Mouse (Mus musculus) MEL (cell line): ENCODE measurements around the gene Tcn2.

Experiments used
- KAT2A ChIP-seq: conservative IDR thresholded peaks from 2 replicates; pipeline ENCODE4 v1.6.1; 2012; ENCODE audit warnings: low read depth, low read length, improper control_type of control experiment, inconsistent platforms
- MEF2A ChIP-seq: IDR thresholded peaks from 2 replicates; pipeline ENCODE4 v1.6.1; 2014; ENCODE audit warnings: low read depth, mild to moderate bottlenecking, inconsistent platforms, low read length, improper control_type of control experiment; ENCODE audit not compliant: poor library complexity, insufficient replicate concordance, severe bottlenecking; ENCODE audit errors: extremely low read depth
- POLR2A ChIP-seq, 2 experiments: IDR thresholded peaks; 2 replicates each; pipeline ENCODE4 v1.6.1; 2011 to 2012; ENCODE audit warnings: low read length in 2 of 2, mild to moderate bottlenecking in 2 of 2, control low read depth in 1 of 2, improper control_type of control experiment in 1 of 2, low read depth in 1 of 2, moderate library complexity in 1 of 2; ENCODE audit not compliant: control insufficient read depth in 1 of 2, insufficient read depth in 1 of 2, poor library complexity in 1 of 2

DNA sequence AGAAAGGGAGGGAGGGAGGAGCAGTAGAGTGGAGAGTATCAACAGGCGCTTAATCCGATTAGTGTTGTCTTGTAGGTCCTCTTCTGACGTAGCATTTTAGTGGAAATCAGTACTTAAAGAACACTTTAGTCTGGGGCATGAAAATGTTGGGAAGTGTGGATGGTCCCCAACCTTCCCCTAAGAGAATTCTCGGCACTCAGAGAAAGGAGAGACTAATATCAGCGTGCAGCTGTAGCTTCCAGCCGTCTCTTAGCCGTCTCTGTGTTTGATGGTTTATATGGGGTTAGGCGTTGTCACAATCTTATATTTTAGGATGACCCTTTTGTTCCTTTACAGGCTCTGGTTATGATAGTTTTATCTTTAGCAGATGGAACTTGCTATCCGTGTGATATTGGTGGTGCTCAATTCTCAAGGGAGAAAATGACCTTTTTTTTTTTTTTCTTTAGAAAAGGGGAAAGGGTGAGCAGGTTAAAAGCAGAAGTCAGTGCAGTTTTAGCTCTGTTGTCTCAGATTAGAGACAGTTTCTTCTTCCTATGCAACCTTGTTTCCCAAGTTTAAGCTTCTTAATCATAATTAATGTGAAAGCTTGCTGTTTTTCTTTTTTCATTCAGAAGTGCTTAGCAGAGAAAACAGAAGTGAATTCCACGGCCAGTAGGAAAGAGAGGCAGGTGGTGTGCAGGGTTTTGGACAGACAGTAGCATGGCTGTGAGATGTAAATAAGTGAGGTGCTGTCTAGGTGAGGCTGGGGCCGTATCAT, 32.6 kb upstream of the Tcn2 start:
- no peak; a peak in 1 of 4 replicates for TF ChIP-seq POLR2A (IDR thresholded peaks at IDR 0.05; ENCODE audit: control insufficient read depth in 1 of 2, insufficient read depth in 1 of 2, low read depth in 1 of 2, low read length in 2 of 2, poor library complexity in 1 of 2)
- TF ChIP-seq KAT2A = 0 out of 2 replicates have a peak, but pooled peaks have one; percentile 3
- TF ChIP-seq MEF2A = no peak
